Mouse (Mus musculus) c-Kit-positive CD71-positive TER-119-positive erythroid progenitor cells, embryonic 14.5 days (primary cell): ENCODE data around the gene Arl4a.

ENCODE experiments used
- DNase-seq: peaks from one replicate; pipeline ENCODE4 v3.0.0-alpha.2; 2013; ENCODE audit warnings: low spot score

Gene Arl4a

GRCm38 (mm10) chr12:40008459-40008858 lies 29.4 kb downstream of the Arl4a start:
- DNase-seq, result no peak

DNA sequence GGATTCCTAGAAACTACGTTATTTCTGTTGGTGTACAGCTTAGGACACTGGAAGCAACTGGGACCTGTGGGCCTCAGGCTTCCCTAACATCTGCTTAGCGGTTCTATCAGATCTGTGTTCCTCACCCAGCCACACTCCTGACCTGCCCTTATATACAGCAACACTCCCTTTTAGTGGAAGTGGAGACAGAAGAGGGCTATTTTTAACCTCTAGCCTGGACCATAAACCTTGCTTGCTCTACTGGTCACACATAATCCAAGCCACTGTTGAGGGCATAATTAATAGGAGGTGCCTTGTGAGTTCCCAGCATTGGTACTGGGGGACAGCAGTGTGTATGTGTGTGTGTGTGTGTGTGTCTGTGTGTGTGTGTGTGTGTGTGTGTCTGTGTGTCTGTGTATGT lies 33.1 kb downstream of the Arl4a start:
- DNase-seq, result no peak

DNA sequence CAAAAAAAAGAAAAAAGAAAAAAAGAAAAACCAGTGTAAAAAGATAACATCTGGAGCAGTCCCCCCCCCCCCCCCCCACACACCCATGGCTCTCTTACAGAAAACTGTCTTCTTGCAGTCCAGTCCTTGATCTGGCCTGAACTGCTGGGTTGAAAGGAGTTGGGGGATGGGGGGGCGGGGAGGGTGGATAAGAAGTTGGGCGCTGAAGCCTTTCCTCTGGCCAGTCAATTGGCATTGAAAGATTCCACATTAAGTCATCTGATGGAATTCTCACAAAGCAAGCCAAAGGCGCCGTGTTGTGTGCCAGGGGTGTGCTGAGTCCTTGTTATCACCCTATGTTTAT lies 39.0 kb downstream of the Arl4a start:
- no peak for DNase-seq

DNA sequence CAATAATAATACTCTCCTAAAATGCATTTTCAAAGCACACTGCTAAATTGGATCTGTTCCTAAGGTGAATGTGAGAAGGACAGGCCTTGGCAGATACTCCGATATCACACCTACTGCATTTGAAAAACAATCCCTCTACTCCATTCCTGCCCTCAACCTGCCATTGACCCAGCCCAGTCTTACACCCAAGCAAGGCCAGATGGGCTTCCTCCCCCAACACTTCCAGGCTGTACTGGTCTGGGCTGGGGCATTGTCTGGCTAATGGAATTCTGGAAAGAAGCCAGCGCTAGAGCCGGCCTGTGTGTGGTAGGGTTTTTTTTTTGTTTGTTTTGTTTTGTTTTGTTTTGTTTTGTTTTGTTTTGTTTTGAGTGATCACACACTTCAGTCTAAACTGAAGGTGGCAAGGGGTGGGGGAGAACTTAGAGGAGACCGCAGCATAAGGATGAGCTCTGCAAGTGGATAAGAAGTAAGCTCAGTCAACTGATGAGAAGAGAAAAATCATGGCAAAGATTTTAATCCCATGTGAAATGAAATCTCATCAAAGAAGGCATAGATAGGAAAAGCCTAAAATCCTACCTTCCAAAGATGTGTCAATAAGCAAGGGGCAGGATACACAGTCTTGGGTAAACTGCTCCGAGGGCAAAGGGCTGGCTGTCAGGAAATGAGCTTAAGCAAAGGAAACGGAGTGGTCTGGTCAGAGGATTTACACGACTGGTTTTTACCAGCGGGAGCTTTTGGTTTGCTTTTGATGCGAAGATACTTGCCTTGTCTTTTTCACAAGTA lies 39.6 kb downstream of the Arl4a start:
- no peak for DNase-seq

- no peak for DNase-seq
Observed at GRCm38 (mm10) chr12:39997651-39998050, 40.2 kb downstream of the Arl4a start.

GRCm38 (mm10) chr12:39996015-39996414 lies 41.8 kb downstream of the Arl4a start:
- no peak for DNase-seq

- peak; percentile 36 for DNase-seq
Observed at GRCm38 (mm10) chr12:39995609-39996008, 42.2 kb downstream of the Arl4a start.

DNA sequence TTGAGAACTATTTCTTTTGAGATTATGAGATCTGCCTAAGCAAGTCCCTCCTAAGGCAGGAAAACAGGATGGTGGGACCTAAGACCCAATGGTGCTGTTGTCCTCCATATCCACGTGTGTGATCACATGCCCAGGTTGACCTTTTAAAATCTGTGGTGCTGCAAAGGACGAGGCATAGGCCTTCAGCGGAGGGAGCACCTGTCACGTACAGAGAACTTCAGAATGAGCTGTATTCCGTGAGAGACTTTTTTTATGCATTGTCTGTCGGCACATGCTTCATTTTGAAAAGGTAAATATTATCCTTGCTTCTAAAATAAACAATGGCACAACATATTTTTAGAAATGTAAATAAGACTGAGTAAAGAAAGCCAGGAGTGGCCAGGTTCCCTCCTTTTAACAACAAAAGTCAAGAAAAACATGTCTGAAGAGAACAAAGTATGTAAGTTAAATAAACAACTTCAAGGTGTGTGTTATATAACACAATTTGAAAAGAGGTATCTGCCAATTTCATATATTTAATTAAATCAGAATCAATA lies 45.0 kb downstream of the Arl4a start:
- no peak for DNase-seq

DNA sequence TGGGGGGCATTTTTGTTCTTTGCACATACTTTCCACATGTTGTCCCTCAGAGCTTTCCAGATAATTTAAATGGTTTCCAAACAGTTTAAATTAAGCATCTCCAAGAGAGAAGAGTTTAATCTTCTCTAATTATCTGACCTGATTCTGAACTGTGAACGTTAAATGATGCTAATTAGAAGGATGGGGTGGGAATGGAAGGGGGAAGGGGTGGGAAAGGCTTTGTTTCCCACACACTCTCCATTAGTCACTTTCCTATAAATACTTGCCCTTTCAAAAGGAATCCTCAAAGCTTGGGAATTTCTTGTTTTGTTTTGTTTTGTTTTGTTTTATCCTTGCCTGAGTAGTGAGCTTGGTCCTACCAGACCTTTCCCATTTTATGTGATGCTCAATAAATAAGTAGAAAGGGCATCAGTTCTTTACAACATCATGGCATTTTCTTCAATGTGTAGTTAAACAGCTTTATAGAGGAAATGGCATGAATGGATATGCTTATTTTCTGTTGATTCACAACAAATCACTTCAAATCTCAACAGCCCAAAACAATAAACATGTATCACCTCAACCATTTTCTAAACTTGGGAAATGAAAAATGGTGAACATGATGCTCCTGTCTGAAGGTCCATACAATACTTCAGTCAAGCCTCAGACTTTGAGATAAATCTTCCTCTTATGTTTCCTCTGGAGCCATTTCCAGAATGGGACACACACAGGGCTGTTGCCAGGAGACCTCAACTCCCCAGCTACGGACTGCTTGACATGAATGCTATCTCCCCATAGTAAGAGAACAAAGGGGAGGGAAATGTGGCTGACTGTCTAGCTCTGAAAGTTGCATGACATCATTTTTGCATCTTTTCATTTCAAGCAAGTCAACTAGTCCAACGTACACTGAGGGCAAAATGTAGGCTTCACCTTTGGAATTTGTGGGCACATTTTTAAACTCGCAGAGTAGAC lies 46.7 kb downstream of the Arl4a start:
- DNase-seq, result no peak

DNA sequence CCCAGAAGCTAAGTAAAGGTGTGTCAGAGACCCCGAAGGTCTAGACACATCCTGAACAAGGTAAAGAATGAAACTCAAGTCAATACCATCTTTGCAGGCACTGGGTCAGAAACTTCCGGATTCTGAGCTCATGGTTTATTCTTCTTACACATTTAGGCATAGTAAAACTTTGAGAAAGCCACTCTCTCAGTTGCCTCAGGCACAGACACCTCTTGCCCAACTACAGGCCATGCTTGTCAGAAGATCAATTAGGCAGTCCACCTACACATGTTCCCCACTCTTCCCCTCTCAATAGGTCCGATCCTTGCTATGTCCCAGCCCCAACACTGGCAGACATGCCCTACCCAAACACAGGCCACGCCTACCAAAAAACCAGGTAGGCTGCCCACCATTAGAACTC lies 48.7 kb downstream of the Arl4a start:
- no peak for DNase-seq

DNA sequence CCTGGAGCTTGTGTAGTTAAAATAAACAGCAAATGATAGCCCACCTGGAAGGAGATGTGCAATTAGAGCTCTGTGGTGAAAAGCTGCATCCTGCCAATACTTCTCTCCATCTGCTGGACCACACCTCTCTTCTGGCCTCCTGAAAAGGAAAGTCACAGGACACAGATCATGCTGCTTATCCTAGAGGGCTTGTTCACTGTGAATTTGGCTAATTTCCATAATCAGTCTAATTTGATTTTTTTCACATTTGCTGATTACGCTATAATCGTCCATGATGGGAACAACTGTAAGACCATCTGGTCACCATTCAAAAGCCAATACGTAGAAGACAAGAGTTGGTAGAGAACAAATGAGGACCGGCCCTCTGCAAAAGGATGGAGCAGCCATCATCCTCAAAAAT lies 50.6 kb downstream of the Arl4a start:
- no peak for DNase-seq

- DNase-seq, result no peak
Observed at GRCm38 (mm10) chr12:39985639-39986038, 52.2 kb downstream of the Arl4a start.

- no peak for DNase-seq
Observed at GRCm38 (mm10) chr12:39979792-39980191, 58.0 kb downstream of the Arl4a start.

- DNase-seq, result no peak
Observed at GRCm38 (mm10) chr12:39979066-39979465, 58.8 kb downstream of the Arl4a start.

DNA sequence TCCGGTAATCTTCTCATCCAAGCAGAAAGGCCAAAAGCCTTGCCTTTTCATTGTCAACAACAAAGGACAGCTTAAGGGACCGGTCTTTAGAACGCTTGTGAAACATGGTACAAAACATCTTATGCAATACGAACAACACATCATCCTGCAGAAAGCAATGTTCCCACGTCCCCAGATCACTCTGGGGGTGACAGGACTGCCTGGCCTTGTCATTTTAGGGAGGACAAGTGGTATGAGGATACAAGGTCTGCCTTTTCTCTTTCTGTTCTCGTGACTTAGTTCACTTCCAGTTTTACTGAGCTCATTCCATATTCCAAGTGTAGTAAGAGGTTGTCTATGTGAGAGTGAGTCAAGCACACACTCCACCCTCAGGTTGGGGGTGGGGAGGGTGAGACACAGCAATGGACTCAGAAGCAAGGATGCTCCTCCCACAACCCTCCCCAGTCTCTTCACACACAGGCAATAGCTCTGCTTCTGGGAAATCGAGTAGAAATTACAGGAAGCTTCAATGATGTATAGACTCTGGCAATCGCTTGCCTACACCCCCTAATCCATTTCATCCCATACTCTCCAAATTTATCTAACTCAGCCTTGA lies 59.7 kb downstream of the Arl4a start:
- peak; percentile 13 for DNase-seq

DNA sequence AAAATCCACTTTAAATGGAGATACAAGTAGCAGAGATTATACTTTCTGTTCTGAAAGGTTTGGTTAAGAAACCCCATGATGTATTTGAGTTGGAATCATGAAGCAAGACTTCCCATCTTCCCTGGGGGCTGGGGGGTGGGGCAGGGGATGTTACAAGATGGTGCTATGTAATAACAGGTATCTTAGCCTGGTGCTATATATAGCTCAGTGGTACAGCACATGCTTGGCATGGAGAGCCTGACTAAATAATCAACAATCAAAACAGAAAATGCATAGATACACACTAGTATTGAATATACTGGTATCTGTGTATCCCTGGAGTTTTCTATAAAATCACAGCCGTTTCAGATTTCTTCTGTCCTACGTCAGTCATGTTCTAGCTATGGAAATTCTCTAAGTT lies 61.4 kb downstream of the Arl4a start:
- no peak for DNase-seq

DNA sequence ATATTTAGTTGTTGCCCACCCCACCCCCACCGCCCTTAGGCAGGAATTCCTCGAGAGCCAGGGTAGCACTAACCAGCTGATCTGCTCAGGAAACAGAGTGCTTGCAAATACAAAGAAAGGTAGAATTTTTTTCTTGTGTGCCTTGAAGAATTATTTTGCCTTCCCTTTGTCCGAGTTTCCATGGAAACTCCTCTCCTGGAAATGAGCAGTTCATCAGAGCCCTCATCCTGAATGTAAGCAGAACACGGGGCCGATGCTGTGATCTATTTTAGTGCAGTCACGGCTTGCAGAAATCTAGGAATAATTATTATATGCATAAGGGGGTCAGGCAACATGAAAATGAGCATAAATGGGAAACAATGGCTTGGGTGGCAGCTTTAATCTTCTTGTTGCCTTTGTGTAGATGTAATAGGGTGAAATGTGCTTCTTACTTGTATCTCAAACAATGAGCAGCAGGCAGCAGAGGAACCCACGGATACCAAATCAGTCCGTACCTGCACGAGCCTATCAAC lies 61.9 kb downstream of the Arl4a start:
- DNase-seq, result no peak

DNA sequence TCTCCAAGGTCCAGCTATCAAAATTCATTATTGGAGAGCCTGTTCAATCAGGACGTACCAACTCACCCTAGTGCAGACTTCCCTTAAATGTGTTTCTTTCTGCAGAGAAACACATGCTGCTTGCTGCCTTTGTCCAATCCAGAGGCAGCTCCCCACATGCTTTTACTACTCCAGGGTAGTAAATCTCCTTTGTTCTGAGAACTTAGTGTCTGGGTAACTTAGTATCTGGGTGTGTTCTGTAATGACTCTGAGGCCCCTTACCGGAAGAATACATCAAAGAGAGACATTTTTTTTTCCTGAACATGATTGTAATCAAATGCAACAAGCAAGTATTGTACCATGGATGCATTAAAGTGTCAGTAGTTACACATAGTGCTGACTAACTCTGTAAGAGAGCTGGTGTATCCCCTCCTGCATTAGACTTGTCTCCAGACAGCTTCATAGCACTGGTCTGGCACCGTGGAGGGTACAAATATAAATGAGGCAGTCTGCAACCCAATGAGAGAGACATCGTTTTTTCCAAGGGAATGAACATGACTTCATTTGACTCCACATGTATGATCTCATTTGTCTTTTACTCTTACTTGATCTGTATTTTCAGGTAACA lies 62.7 kb downstream of the Arl4a start:
- DNase-seq, result no peak

GRCm38 (mm10) chr12:39974273-39974672 lies 63.6 kb downstream of the Arl4a start:
- no peak for DNase-seq

DNA sequence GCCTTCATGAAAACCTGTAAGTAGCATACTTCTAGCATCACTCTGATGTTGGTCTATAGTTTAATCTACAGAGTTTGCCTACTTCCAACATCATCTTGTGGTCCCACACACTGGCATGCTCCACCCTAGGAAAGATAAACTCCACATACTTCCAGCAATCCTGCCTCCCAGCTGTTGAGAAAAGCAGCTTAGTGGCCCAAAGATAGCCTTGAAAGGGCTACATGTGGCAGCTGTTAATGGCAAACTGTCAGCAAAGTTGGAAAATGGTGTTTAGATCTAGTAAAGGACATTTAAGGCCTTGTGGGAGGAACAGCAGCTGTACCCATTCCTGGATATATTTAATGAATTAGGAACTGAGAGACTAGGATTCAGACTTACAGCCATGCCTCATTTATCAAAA lies 68.3 kb downstream of the Arl4a start:
- no peak for DNase-seq

- no peak for DNase-seq
Observed at GRCm38 (mm10) chr12:39968109-39968508, 69.7 kb downstream of the Arl4a start.

DNA sequence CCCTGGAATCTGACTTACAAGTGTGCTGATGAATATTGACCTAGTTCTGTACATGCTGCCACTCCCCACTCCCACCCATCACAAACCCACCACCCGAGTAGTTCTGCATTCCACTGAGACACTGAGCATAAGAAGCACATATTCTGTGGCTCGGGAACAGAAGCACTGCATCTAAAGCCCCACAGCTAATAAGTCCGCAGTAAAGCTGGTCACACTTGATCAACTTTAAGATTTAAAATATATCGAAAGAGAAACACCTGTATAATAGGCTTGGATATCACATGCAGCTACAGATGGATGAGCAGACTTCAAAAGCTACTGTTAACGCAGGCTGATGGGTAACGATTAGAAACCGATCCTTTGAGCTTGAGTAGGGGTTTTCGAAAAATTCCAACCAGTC lies 78.7 kb downstream of the Arl4a start:
- no peak for DNase-seq
